ENCODE assay signal across 11 mouse cellular contexts in the genomic region with DNA sequence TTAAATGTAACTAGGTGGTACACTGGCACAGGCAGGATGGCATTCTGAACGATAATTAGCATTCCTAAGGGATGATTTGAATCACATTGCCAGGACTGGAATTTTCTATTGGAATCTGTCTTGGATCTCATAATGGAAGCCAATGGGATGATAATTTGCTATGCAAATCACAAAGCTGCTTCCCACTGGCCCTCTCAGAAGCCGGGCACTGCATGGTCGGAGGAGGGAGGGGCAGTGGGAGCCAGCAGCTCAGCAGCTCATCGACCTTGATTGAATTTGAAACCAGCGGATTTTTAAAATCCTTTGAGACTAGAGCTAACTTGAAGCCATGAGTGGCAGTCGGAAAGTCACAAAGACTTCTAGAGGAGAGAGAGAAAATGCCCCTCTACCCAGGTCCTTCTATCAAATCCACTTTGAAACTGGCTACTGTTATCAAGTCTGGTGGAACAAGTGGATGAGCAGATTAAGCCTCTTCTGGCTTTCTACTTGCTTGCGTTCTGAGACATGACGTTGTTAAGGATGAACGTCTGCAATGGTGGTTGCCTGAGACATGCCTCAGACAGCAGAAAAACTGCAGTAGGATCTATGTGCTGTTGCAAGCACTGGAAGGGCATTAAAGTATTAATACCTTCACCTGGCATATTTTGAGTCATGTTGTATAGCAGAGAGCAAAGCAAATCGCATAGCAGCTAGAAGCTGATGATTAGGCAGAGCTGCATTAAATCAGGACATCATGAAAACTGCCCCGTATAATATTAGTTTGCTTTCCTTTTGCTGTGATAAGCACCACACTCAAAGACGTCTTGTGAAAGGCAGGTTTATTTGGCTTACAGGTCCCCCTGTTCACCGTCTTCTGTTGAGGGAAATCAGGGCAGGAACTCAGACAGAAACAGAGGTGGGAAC. TPM values are rescaled to one million over a fixed set of nuclear protein-coding genes. Genes with fewer than 3 reads are reported as not detected.
DNase-seq lines count a peak whose midpoint lies in the region; ATAC-seq and TF ChIP-seq lines count a peak whose summit lies in the region.
"Had no signal": no experiment of that assay in that cellular context is flagged by ENCODE, and none has a peak within 500 bp of the region (broad histone marks: within the 10 kb centered on the region; RNA-seq: fewer than 3 reads in every experiment).

No protein-coding gene starts in this region.

- H3K4me2 ChIP-seq in heart, embryonic 15.5 days: peak overlapping the region; percentile 38; the same call in 1 of the 2 replicates
- peak overlapping the region; percentile 38 for H3K4me2 ChIP-seq in embryonic facial prominence, embryonic 13.5 days

- H3K27me3 ChIP-seq in heart, embryonic 15.5 days: peaks cover 17% of the 10 kb centered on the region
- H3K27me3 ChIP-seq in heart, embryonic 10.5 days (ENCODE audit: insufficient read depth, poor library complexity, severe bottlenecking): peaks cover 12% of the 10 kb centered on the region; the same call in 1 of the 2 replicates
- no peaks in the 10 kb centered on the region for H3K27me3 ChIP-seq in MEL (ENCODE audit: control insufficient read depth in 1 of 2, insufficient read depth in 2 of 2, low read length in 2 of 2)
- H3K27me3 ChIP-seq in embryonic facial prominence, embryonic 13.5 days: peaks cover 3% of the 10 kb centered on the region

- no peak for TF ChIP-seq RAD21 in MEL (IDR thresholded peaks at IDR 0.05; ENCODE audit: low read depth, low read length)

- H3K9ac ChIP-seq in heart, embryonic 15.5 days: no peak overlapping the region
- H3K9ac ChIP-seq in MEL (ENCODE audit: control insufficient read depth, low read depth, low read length, poor library complexity, severe bottlenecking): 0 out of 2 replicates have a peak overlapping the region, but pooled peaks have one; percentile 18
- H3K9ac ChIP-seq in embryonic facial prominence, embryonic 13.5 days: peak overlapping the region; percentile 51; the same call in 1 of the 2 replicates

- H3K79me2 ChIP-seq in MEL (ENCODE audit: control insufficient read depth, insufficient read depth, low read length, poor library complexity): no peaks in the 10 kb centered on the region

- H3K36me3 ChIP-seq in heart, embryonic 15.5 days: no peaks in the 10 kb centered on the region
- no peaks in the 10 kb centered on the region for H3K36me3 ChIP-seq in heart, embryonic 10.5 days
- peaks cover 0 to 4% of the 10 kb centered on the region in 2 experiments; a peak in 2 of 4 replicates for H3K36me3 ChIP-seq in MEL (ENCODE audit: control insufficient read depth in 1 of 2, insufficient read depth in 2 of 2, low read length in 2 of 2)
- H3K36me3 ChIP-seq in embryonic facial prominence, embryonic 13.5 days: no peaks in the 10 kb centered on the region

- no peak for TF ChIP-seq POLR2A in MEL (IDR thresholded peaks at IDR 0.05; ENCODE audit: control insufficient read depth in 1 of 2, insufficient read depth in 1 of 2, low read depth in 1 of 2, low read length in 2 of 2, poor library complexity in 1 of 2)

- no peak for TF ChIP-seq CTCF in MEL (IDR thresholded peaks at IDR 0.05 in 2 of 3, conservative IDR thresholded peaks at IDR 0.05 in 1 of 3; ENCODE audit: control insufficient read depth in 1 of 3, insufficient read depth in 1 of 3, low read depth in 2 of 3, low read length in 3 of 3, poor library complexity in 1 of 3, severe bottlenecking in 1 of 3)

- no peak for TF ChIP-seq EP300 in MEL (IDR thresholded peaks at IDR 0.05; ENCODE audit: low read depth in 1 of 2, low read length in 2 of 2)

- H3K4me1 ChIP-seq in heart, embryonic 15.5 days (replicated peaks): no peaks in the 10 kb centered on the region
- no peaks in the 10 kb centered on the region for H3K4me1 ChIP-seq in heart, embryonic 10.5 days
- no peaks in the 10 kb centered on the region for H3K4me1 ChIP-seq in MEL (ENCODE audit: control insufficient read depth in 1 of 2, insufficient read depth in 2 of 2, low read length in 2 of 2)
- peaks cover 10% of the 10 kb centered on the region for H3K4me1 ChIP-seq in embryonic facial prominence, embryonic 13.5 days

- WGBS in heart, embryonic 15.5 days: 19% methylated on average over 13 of the region's 13 CpGs
- 22% methylated on average over 13 of the region's 13 CpGs for WGBS in heart, embryonic 10.5 days
- WGBS in embryonic facial prominence, embryonic 13.5 days: 16% methylated on average over 13 of the region's 13 CpGs

- H3K27ac ChIP-seq in heart, embryonic 15.5 days: no peak overlapping the region
- H3K27ac ChIP-seq in heart, embryonic 10.5 days: no peak overlapping the region
- H3K27ac ChIP-seq in MEL (ENCODE audit: control insufficient read depth, low read depth, low read length): no peak overlapping the region
- H3K27ac ChIP-seq in embryonic facial prominence, embryonic 13.5 days: no peak overlapping the region

- H3K4me3 ChIP-seq in heart, embryonic 15.5 days: no peak overlapping the region
- no peak overlapping the region for H3K4me3 ChIP-seq in heart, embryonic 10.5 days
- no peak overlapping the region for H3K4me3 ChIP-seq in MEL (ENCODE audit: control insufficient read depth in 1 of 2, insufficient read depth in 1 of 2, low read depth in 2 of 2, low read length in 2 of 2)
- no peak overlapping the region for H3K4me3 ChIP-seq in embryonic facial prominence, embryonic 13.5 days

- no peaks in the 10 kb centered on the region for H3K9me3 ChIP-seq in heart, embryonic 15.5 days (replicated peaks)
- no peaks in the 10 kb centered on the region for H3K9me3 ChIP-seq in heart, embryonic 10.5 days
- no peaks in the 10 kb centered on the region for H3K9me3 ChIP-seq in MEL (replicated peaks; ENCODE audit: insufficient read depth, low read length)
- no peaks in the 10 kb centered on the region for H3K9me3 ChIP-seq in embryonic facial prominence, embryonic 13.5 days

- no peak for ATAC-seq in heart, embryonic 15.5 days (replicated peaks; ENCODE audit: insufficient number of reproducible peaks, insufficient read depth, low FRiP score, low read depth)
- ATAC-seq in embryonic facial prominence, embryonic 13.5 days (ENCODE audit: insufficient number of reproducible peaks, insufficient read depth, low FRiP score, low TSS enrichment, low read depth): no peak
- 0 out of 2 replicates have a peak, but pooled peaks have one; percentile 22 for ATAC-seq in megakaryocyte-erythroid progenitor cell, adult 5-6 weeks (replicated peaks; ENCODE audit: low FRiP score, low TSS enrichment, poor library complexity, severe bottlenecking)

- DNase-seq in heart, embryonic 10.5 days (ENCODE audit: low spot score): no peak
- DNase-seq in MEL (ENCODE audit: low read depth, low spot score) (peak; percentile 11), liver (no peak)
- DNase-seq in thymus, postnatal 14 days: no peak
- no peak for DNase-seq in T-cell, adult 2 months (ENCODE audit: low spot score)
- DNase-seq: thymus, postnatal 36 days had no signal

TF ChIP-seq in MEL, 35 proteins besides CTCF, POLR2A, EP300 and RAD21:
- no peak for TF ChIP-seq NELFE (IDR thresholded peaks at IDR 0.05; ENCODE audit: low read depth, low read length)
TF ChIP-seq in MEL: peak in this region for 0.

RNA-seq across cellular contexts. Expression of gene Dytn, which starts 18.5 kb away (rescaled TPM):
- polyA plus RNA-seq in heart, embryonic 15.5 days (2015; fragmentation: Nextera tagmentation; extraction: Ambion mirVana): not detected in 2 replicates
- polyA plus RNA-seq in heart, embryonic 10.5 days (2016; fragmentation: Nextera tagmentation; extraction: Ambion mirVana): not detected in 2 replicates
- not detected in 2 replicates for total RNA-seq in MEL (2012; rRNA removed)
- polyA plus RNA-seq in MEL (2012; ENCODE audit: insufficient read depth in 1 of 2, insufficient read length in 2 of 2, low read depth in 1 of 2, low replicate concordance in 2 of 2, missing spikeins in 1 of 2): not detected
- polyA plus RNA-seq in embryonic facial prominence, embryonic 13.5 days (2015; fragmentation: Nextera tagmentation; extraction: Ambion mirVana): not detected in 2 replicates
- total RNA-seq in megakaryocyte-erythroid progenitor cell, adult 5-6 weeks (2014; fragmentation: Nextera tagmentation): not detected in 2 replicates
- not detected in 2 replicates for total RNA-seq in megakaryocyte-erythroid progenitor cell, adult 5-6 weeks (2017)
- total RNA-seq: left cerebral cortex, postnatal 14 days had no signal
- polyA plus RNA-seq: gonadal fat pad, adult 2 months had no signal

RNA-seq across cellular contexts. Expression of gene Gm39653, which starts 52.4 kb away (rescaled TPM):
- not detected in 2 replicates for polyA plus RNA-seq in heart, embryonic 15.5 days (2015; fragmentation: Nextera tagmentation; extraction: Ambion mirVana)
- not detected in 2 replicates for polyA plus RNA-seq in heart, embryonic 10.5 days (2016; fragmentation: Nextera tagmentation; extraction: Ambion mirVana)
- not detected in 2 replicates for total RNA-seq in MEL (2012; rRNA removed)
- not detected for polyA plus RNA-seq in MEL (2012; ENCODE audit: insufficient read depth in 1 of 2, insufficient read length in 2 of 2, low read depth in 1 of 2, low replicate concordance in 2 of 2, missing spikeins in 1 of 2)
- not detected in 2 replicates for polyA plus RNA-seq in embryonic facial prominence, embryonic 13.5 days (2015; fragmentation: Nextera tagmentation; extraction: Ambion mirVana)
- not detected in 2 replicates for total RNA-seq in megakaryocyte-erythroid progenitor cell, adult 5-6 weeks (2014; fragmentation: Nextera tagmentation)
- total RNA-seq in megakaryocyte-erythroid progenitor cell, adult 5-6 weeks (2017): not detected in 2 replicates
- total RNA-seq: left cerebral cortex, postnatal 14 days had no signal
- polyA plus RNA-seq: gonadal fat pad, adult 2 months had no signal
